Mouse (Mus musculus) colon, adult 2 months (tissue): ENCODE measurements around the gene 7420426K07Rik. TPM values are rescaled to one million over a fixed set of nuclear protein-coding genes. Genes with fewer than 3 reads are reported as not detected.

Experiments used
- polyA plus RNA-seq: library from polyadenylated mRNA; depleted of rRNA; stranded (reverse); fragments of >200 nt; gene quantifications from 2 replicates; pipeline ENCODE4 v1.2.3, GENCODE M21; 2012; rRNA removed

Gene 7420426K07Rik
- polyA plus RNA-seq = not detected in 2 replicates

DNA sequence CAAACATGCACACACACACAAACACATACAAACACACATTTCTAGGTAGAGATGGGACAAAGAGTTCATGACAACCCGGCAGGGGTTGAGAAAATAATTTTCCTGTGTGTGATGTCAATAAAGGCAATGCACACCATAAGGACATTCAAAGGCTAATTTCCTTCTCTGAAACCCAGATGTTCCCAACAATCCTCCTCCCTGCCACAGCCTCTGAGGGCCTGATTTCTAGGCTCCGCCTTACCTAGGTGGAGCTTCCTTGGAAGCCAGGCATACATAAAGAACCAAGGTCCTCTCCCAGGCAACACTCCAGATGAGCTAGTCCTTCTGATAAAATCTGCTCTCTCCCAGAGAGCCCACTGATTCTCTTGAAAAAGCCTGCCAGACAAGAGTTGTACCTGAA lies at the start of gene 7420426K07Rik:
TSS of gene 7420426K07Rik (plus strand) at position 301 of the 400 bp plus-strand sequence.

DNA sequence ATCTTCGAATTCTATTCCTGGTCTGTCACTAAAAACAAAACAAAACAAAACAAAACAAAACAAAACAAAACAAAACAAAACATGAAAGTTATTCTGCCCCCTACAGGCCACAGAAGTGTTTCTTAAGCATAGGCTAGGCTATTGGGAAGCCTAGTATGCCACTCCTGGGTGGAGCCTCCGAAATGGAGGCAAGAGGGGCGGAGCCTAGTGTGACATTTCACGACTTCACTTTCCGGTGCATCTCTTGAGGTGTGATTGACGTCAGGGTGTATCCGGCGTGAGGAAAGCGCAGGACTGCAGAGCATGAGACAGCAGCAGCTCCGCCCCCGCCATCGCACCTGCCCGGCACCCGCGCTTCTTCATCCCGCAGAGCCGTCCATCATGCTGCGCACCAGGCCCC lies 46.7 kb upstream of the 7420426K07Rik start, which contains the start of gene Prr23a2:
TSS of gene Prr23a2 (plus strand) at position 285 of the 400 bp plus-strand sequence.

DNA sequence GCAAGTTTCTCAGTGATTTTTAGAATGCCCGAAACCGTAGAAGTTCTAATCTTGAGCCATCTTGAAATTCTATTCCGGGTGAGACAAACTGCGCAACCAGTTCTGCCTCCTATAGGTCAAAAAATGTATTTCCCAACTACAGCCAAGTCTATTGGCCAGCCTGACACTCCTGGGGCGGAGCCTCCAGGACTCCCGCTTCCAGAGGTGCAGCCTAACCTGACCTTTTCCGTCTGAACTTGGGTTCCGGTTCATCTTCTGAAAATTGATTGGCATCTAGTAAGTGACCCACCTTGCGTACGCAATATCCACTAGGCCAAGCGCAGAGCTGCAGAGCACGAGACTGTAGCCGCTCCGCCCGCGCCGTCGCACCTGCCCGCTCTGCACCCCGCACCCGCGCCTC lies 38.3 kb upstream of the 7420426K07Rik start, which contains the start of gene Prr23a3:
TSS of gene Prr23a3 (plus strand) at position 197 of the 400 bp plus-strand sequence.

Other genes starting within 250 kb of the 7420426K07Rik start
- not detected in 2 replicates for gene Prr23a1, start 60.6 kb upstream of the 7420426K07Rik start, polyA plus RNA-seq
- not detected in 2 replicates for gene Prr23a2, start 46.6 kb upstream of the 7420426K07Rik start, polyA plus RNA-seq
- not detected in 2 replicates for gene Prr23a3, start 38.4 kb upstream of the 7420426K07Rik start, polyA plus RNA-seq
- gene Foxl2, start 52.2 kb downstream of the 7420426K07Rik start, polyA plus RNA-seq = not detected in 2 replicates
- gene Faim, start 83.3 kb downstream of the 7420426K07Rik start, polyA plus RNA-seq = 2.5 and 2.7 TPM in 2 replicates
- 91.2 and 108 TPM in 2 replicates for gene Gm1123, start 132.6 kb downstream of the 7420426K07Rik start, polyA plus RNA-seq
- gene Pik3cb, start 237.5 kb downstream of the 7420426K07Rik start, polyA plus RNA-seq = 1.4 and 2.1 TPM in 2 replicates